Mouse (Mus musculus) cerebellum, adult 11 months (tissue): ENCODE data around the gene Pomt1.
A peak's percentile ranks its signal among the peaks of the same experiment; 100 is the strongest.
"Not testable (repeated sequence)": the region's sequence is repeated elsewhere in the genome, so short reads cannot be mapped to it uniquely, and the experiment has no call there.

Experiments
- DNase-seq: peaks from one replicate; pipeline ENCODE4 v3.0.0; 2022

Pomt1 gene

GRCm38 (mm10) chr2:32287334-32287840 lies 51.0 kb downstream of the Pomt1 start, which contains the start of gene Golga2:
Gene Golga2 (plus strand): TSS chr2:32287384.
- no peak for DNase-seq

DNA sequence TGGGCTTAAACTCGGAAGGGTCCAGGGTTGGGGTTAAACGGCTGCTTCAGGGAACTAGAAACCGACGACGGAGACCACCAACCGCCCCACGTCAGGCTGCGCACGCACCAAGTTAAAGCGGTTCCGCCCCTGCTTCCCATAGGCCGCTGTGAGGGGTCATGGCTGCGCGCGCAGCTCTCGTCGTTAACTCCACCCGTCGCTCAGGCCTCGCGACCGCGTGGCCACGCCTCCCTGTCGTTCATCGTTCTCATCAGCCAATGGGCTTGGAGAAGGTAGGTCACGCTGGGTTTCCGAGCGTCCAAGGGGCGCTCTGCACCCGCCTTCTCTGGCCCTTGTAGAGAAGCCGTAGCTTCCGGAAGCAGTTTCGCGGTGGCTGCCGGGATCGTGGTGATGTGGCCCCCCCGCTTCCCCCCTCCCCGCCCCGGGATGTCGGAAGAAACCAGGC lies 51.6 kb downstream of the Pomt1 start, which contains the start of gene Swi5:
TSS of gene Swi5 (minus strand) at position 153 of the 445 bp plus-strand sequence.
- DNase-seq, result peak; percentile 99

DNA sequence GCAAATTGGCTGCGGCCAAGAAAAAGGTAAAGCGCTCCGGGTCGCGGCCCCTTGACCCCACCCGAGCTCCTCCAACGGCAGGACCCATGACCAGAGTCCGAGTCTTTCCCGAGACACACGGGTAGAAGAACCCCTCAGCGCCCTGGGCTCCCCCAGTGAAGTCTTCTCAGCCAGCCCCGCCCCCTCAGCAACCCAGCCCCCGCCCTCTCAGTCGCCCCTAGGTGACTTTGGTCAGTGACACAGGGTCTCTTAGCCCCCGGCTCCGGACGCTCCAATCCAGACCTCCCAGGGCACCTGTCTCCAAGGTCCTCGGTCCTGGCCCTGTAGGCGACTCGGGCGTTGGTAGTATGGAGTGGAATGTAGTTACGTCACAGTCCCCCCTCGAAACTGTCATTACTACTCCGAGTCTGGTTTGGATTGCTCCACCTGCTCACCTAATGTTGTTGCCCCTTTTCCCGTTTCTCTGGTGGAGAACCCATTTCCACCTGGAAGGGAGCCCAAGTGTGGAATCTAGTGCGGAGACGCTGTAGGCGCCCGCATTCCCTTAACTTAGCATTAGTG lies 52.1 kb downstream of the Pomt1 start:
- peak; percentile 53 for DNase-seq

DNA sequence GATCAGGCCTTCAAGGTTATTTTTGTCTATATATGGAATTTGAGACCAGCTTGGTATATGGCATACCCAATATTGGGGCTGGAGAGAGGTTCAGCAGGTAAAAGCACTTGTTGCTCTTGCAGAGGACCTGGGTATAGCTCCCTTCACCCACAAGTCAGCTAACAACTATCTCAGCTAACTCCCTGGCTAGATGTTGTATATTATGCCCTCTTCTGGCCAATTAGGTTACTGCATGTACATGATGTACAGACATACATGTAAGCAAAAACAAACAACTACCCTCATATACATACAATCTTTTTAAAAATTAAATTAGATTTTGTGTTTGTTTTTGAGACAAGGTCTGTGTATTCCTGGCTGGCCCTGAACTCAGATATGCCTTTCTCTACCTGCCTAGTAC lies 53.2 kb downstream of the Pomt1 start:
- no peak for DNase-seq

DNA sequence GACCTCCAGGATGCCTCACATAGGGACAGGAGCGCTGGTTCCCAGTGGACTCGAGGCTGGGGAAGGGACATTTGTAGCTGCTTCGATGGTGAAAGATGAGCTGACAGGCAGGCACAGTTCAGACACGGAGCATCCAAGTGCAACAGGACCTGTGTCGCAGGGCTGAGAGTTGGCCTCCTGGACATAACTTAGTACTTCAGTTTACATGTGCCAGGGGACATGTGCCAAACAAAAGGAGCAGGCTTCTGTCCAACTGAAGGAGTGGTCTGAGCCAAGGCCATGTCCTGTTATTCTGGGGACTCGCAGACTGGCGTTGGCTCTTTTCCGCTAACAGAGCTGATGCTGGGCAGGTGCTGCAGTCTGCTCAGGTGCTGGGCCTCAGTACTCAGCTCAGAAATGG lies 58.0 kb downstream of the Pomt1 start:
- peak; percentile 54 for DNase-seq

GRCm38 (mm10) chr2:32295285-32295684 lies 58.9 kb downstream of the Pomt1 start:
- DNase-seq, result no peak

DNA sequence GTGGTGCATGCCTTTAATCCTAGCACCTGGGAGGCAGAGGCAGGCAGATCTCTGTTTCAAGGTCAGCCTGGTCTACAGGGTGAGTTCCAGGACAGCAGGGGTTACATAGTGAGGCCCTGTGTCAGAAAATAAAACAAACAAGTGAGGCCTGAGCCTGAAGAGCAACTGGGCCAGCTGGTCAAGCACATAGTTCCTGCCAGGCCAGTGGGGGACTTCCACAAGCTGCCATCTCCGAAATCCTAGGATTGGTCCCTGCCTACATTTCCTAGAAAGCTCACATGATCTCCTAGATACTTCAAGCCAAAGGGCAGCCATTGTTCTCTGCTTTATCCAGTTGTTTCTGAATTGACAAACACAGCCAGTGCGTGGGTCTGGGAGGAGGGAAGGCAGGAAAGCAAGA lies 59.5 kb downstream of the Pomt1 start:
- not testable (repeated sequence) for DNase-seq

DNA sequence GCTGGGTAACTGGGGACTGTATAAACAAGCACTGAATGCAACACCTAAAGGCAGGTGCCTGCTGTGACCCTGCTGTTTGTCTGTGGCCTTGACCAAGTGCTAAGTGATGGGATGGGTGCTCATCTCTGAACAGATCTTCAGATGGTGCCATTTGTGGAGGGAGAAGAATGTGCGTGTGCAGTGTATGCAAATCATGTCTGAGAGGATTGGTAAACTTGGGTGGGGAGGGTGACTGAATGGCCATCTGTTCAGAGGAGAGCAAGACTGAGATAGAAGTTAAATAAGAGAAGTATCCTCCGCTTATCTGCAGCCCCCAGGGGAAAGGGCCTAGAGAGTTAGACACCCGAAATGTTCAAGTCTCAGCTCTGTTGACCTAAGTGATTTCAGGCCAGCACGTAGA lies 63.1 kb downstream of the Pomt1 start:
- DNase-seq, result no peak

DNA sequence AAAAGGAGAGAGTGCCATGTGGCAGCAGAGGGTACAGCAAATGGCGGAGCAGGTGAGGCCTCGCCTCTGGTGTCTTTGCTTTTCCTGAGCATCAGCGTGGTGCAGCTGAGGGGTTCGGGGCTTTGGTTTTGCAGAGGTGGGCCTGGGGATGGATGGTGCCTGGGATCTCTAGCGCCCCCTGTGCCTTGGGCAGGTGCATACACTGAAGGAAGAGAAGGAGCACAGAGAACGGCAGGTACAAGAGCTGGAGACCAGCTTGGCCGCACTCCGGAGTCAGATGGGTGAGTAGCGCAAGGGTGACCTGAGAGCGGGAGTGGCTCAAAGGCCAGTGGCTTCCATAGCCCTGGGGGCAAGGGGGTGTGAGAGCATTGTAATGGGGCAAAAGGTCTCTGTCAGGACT lies 66.6 kb downstream of the Pomt1 start:
- no peak for DNase-seq

DNA sequence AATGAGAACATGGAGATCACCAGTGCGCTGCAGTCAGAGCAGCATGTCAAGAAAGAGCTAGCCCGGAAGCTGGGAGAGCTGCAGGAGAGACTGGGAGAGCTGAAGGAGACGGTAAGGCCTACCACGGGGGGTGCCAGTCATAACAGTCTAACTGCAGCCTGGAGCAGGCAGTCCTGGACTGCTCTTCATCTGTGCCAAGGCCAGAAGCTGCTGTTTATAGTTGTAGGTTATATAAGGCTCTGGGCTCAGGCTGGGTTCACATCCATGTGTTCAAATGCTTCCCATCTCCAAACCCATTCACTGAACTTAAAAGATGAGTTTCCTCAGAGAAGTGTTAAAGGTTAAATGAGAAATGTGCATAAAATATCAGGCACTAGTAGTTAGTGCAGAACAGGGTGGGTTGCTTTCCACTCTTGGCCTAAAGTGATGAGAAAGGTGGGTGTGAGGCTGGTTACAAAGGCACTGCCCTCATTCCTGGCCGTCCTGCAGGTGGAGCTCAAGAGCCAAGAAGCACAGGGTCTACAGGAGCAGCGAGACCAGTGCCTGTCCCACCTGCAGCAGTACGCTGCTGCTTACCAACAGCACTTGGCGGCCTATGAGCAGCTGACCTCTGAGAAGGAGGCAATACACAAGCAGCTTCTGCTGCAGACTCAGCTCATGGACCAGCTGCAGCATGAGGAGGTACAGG lies 67.9 kb downstream of the Pomt1 start:
- DNase-seq, result peak; percentile 77
